Mouse (Mus musculus): ENCODE data around the gene Apobec3. TPM values are rescaled to one million over a fixed set of nuclear protein-coding genes. Genes with fewer than 3 reads are reported as not detected.
"Not testable (repeated sequence)": the region's sequence is repeated elsewhere in the genome, so short reads cannot be mapped to it uniquely, and the experiment has no call there.

Apobec3 gene
- polyA plus RNA-seq, 1 experiment = 114 TPM

DNA sequence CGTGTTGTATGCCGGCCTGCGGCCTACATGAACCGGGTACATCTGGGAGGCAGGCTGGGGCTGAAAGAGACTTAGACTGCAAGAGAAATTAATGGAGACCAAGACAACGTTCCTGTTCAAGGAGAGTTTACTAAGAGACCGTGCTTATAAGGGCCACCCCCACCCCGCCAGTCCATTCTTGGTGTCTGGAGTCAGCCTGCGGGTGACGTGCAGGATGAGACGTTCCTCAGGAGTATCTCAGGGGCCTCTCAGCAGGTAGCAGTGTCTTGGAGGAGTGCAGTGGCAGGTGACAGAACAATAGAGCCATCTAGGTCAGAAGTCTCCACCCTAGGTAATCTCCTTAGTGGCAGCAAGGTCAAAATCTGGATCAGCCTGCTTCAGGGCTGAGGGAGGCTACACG lies 13.2 kb downstream of the Apobec3 start:
- H3K27me3 ChIP-seq (ENCODE audit: control insufficient read depth, insufficient read depth, low read length, poor library complexity, severe bottlenecking); H3K9me3 ChIP-seq (replicated peaks; ENCODE audit: control insufficient read depth, insufficient read depth, low read length, poor library complexity, severe bottlenecking): not testable (repeated sequence)
- Histone ChIP-seq H3K36me3 (ENCODE audit: control insufficient read depth, insufficient read depth, low read length, poor library complexity, severe bottlenecking) (peaks cover 14% of the 10 kb centered on the region), H3K4me3 (ENCODE audit: low read depth, low read length) (peak overlapping the region; percentile 21), H3K4me1 (ENCODE audit: control insufficient read depth, insufficient read depth, low read length) (peaks cover 15% of the 10 kb centered on the region), H3K9ac (ENCODE audit: low read depth, poor library complexity, severe bottlenecking) (peak overlapping the region; percentile 20; the same call in 1 of the 2 replicates), H3K27ac (ENCODE audit: insufficient read depth, low read length) (peak overlapping the region; percentile 84)
- TF ChIP-seq EP300 (IDR thresholded peaks at IDR 0.05; ENCODE audit: insufficient read depth, low read depth, low read length) = peak; percentile 99

- Histone ChIP-seq H3K27me3 (ENCODE audit: control insufficient read depth, insufficient read depth, low read length, poor library complexity, severe bottlenecking) (no peaks in the 10 kb centered on the region), H3K9ac (ENCODE audit: low read depth, poor library complexity, severe bottlenecking) (no peak overlapping the region), H3K27ac (ENCODE audit: insufficient read depth, low read length) (peak overlapping the region; percentile 80), H3K36me3 (ENCODE audit: control insufficient read depth, insufficient read depth, low read length, poor library complexity, severe bottlenecking) (peaks cover 14% of the 10 kb centered on the region), H3K4me3 (ENCODE audit: low read depth, low read length) (peak overlapping the region; percentile 32), H3K4me1 (ENCODE audit: control insufficient read depth, insufficient read depth, low read length) (peaks cover 15% of the 10 kb centered on the region), H3K9me3 (replicated peaks; ENCODE audit: control insufficient read depth, insufficient read depth, low read length, poor library complexity, severe bottlenecking) (no peaks in the 10 kb centered on the region)
- TF ChIP-seq POLR2A (IDR thresholded peaks at IDR 0.05; ENCODE audit: insufficient read depth, low read length) (no peak), CTCF (IDR thresholded peaks at IDR 0.05; ENCODE audit: low read depth, low read length) (no peak), EP300 (IDR thresholded peaks at IDR 0.05; ENCODE audit: insufficient read depth, low read depth, low read length) (no peak)
These were observed 13.8 kb downstream of the Apobec3 start for GRCm38 (mm10) chr15:79905211-79905610.

- no peak for TF ChIP-seq POLR2A (IDR thresholded peaks at IDR 0.05; ENCODE audit: insufficient read depth, low read length)
- peak; percentile 33; the same call in 1 of the 2 replicates for TF ChIP-seq EP300 (IDR thresholded peaks at IDR 0.05; ENCODE audit: insufficient read depth, low read depth, low read length)
- Histone ChIP-seq H3K27ac (ENCODE audit: insufficient read depth, low read length) (peak overlapping the region; percentile 77; the same call in 1 of the 2 replicates), H3K4me1 (ENCODE audit: control insufficient read depth, insufficient read depth, low read length) (peaks cover 9% of the 10 kb centered on the region), H3K9ac (ENCODE audit: low read depth, poor library complexity, severe bottlenecking) (0 out of 2 replicates have a peak overlapping the region, but pooled peaks have one; percentile 26), H3K4me3 (ENCODE audit: low read depth, low read length) (peak overlapping the region; percentile 61), H3K27me3 (ENCODE audit: control insufficient read depth, insufficient read depth, low read length, poor library complexity, severe bottlenecking) (no peaks in the 10 kb centered on the region), H3K36me3 (ENCODE audit: control insufficient read depth, insufficient read depth, low read length, poor library complexity, severe bottlenecking) (peaks cover 11% of the 10 kb centered on the region), H3K9me3 (replicated peaks; ENCODE audit: control insufficient read depth, insufficient read depth, low read length, poor library complexity, severe bottlenecking) (no peaks in the 10 kb centered on the region)
These were observed 15.4 kb downstream of the Apobec3 start for GRCm38 (mm10) chr15:79906855-79907254.

GRCm38 (mm10) chr15:79909006-79909405 lies 17.5 kb downstream of the Apobec3 start:
- not testable (repeated sequence) for H3K9me3 ChIP-seq (replicated peaks; ENCODE audit: control insufficient read depth, insufficient read depth, low read length, poor library complexity, severe bottlenecking); H3K27me3 ChIP-seq (ENCODE audit: control insufficient read depth, insufficient read depth, low read length, poor library complexity, severe bottlenecking); H3K4me3 ChIP-seq (ENCODE audit: low read depth, low read length); H3K27ac ChIP-seq (ENCODE audit: insufficient read depth, low read length); H3K9ac ChIP-seq (ENCODE audit: low read depth, poor library complexity, severe bottlenecking); H3K4me1 ChIP-seq (ENCODE audit: control insufficient read depth, insufficient read depth, low read length)
- H3K36me3 ChIP-seq (ENCODE audit: control insufficient read depth, insufficient read depth, low read length, poor library complexity, severe bottlenecking) = peaks cover 11% of the 10 kb centered on the region

DNA sequence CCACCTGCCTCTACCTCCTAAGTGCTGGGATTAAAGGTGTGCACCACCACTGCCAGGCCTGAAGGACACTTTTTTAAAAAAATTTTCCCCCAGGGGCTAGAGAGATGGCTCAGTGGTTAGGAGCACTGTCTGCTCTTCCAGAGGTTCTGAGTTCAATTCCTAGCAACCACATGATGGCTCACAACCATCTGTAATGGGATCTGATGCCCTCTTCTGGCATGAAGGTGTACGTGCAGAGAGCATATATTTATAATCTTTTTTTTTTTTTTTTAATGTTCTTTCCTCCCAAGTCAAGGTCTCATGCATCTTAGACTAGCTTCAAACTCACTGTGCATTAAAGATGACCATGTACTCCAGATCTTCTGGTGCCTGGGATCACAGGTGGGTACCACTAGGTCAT lies 19.4 kb downstream of the Apobec3 start:
- not testable (repeated sequence) for H3K27ac ChIP-seq (ENCODE audit: insufficient read depth, low read length); H3K36me3 ChIP-seq (ENCODE audit: control insufficient read depth, insufficient read depth, low read length, poor library complexity, severe bottlenecking); H3K4me3 ChIP-seq (ENCODE audit: low read depth, low read length); H3K9me3 ChIP-seq (replicated peaks; ENCODE audit: control insufficient read depth, insufficient read depth, low read length, poor library complexity, severe bottlenecking); H3K4me1 ChIP-seq (ENCODE audit: control insufficient read depth, insufficient read depth, low read length); H3K9ac ChIP-seq (ENCODE audit: low read depth, poor library complexity, severe bottlenecking); H3K27me3 ChIP-seq (ENCODE audit: control insufficient read depth, insufficient read depth, low read length, poor library complexity, severe bottlenecking)

GRCm38 (mm10) chr15:79911339-79911738 lies 19.9 kb downstream of the Apobec3 start:
- Histone ChIP-seq H3K4me1 (ENCODE audit: control insufficient read depth, insufficient read depth, low read length) (peaks cover 2% of the 10 kb centered on the region), H3K4me3 (ENCODE audit: low read depth, low read length) (no peak overlapping the region), H3K27ac (ENCODE audit: insufficient read depth, low read length) (no peak overlapping the region), H3K27me3 (ENCODE audit: control insufficient read depth, insufficient read depth, low read length, poor library complexity, severe bottlenecking) (no peaks in the 10 kb centered on the region), H3K9me3 (replicated peaks; ENCODE audit: control insufficient read depth, insufficient read depth, low read length, poor library complexity, severe bottlenecking) (no peaks in the 10 kb centered on the region), H3K36me3 (ENCODE audit: control insufficient read depth, insufficient read depth, low read length, poor library complexity, severe bottlenecking) (0 out of 2 replicates have a peak, but pooled peaks cover 5% of the 10 kb centered on the region), H3K9ac (ENCODE audit: low read depth, poor library complexity, severe bottlenecking) (no peak overlapping the region)
- no peak for TF ChIP-seq EP300 (IDR thresholded peaks at IDR 0.05; ENCODE audit: insufficient read depth, low read depth, low read length)
- TF ChIP-seq CTCF (IDR thresholded peaks at IDR 0.05; ENCODE audit: low read depth, low read length) = no peak
- TF ChIP-seq POLR2A (IDR thresholded peaks at IDR 0.05; ENCODE audit: insufficient read depth, low read length) = no peak

Data from ES-Bruce4 (cell line).